Mouse (Mus musculus): ENCODE results near the gene Mrs2. TPM values are rescaled to one million over a fixed set of nuclear protein-coding genes. Genes with fewer than 3 reads are reported as not detected.
A peak's percentile ranks its signal among the peaks of the same experiment; 100 is the strongest.
"Not testable (repeated sequence)": the region's sequence is repeated elsewhere in the genome, so short reads cannot be mapped to it uniquely, and the experiment has no call there.

Gene Mrs2
- total RNA-seq, 2 experiments from 2014 or later = 8.8 to 19.8 TPM

DNA sequence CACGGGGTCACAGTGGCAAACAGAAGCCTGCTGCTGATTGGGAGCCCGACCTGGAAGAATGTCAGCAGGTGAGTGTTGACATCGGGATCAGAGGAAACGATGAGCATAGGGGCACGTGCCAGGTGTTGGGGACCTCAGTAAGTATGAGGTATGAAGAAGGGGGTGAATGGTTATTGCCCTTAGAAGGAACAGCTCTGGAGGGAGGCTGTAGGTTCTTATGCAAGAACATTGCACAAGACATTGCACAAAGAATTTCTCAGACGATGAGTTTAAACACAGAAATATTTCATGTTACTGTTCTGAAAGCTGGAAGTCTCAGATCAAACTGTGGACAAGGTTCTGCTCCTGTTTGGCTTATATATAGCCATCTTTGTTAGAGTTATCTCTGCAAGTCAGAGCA lies 39.1 kb downstream of the Mrs2 start:
- peak; percentile 81 for ATAC-seq (ENCODE audit: poor library complexity, severe bottlenecking)

DNA sequence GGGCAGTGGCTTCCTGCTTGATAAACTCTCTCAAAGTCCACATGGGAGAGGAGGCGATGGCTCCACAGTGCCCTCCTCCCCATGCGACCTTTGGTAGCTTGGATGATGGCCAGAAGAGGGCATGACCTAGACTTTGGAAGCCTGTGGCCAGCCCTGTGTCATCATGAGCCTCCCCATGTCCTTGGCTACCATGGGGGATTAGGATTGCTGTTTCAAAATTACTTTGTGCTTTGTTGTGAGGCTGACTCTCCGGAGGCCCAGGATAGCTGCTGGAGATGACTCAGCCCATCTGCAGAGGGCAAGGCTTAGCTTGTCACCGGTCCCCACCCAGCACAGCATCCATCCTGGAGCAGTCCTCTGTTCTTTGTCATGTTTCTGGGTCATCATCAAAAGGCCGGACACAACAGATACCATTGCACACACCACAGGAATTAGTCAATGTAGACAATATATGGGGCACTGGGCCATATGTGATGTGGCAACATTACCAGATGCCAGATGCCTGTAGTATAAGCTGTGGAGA lies 42.3 kb downstream of the Mrs2 start:
- no peak for ATAC-seq (ENCODE audit: poor library complexity, severe bottlenecking)

DNA sequence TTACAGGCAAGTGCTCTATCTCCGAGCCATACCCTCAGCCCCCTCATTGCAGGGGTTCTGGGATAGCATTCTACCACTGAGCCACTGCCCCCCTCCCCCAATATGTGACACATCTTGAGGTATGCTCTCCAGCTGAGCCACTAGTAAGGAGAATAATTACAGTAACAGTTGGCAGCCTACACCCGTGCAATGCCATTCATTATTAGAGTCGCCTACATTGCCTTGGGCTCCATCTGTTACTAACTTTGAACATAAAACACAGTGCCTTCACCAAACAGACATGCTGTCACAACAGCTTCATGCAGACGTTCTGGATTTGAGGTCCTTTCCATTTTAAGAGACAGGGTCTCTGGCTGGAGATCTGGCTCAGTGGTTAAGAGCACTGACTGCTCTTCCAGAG lies 43.8 kb downstream of the Mrs2 start:
- no peak for ATAC-seq (ENCODE audit: poor library complexity, severe bottlenecking)

DNA sequence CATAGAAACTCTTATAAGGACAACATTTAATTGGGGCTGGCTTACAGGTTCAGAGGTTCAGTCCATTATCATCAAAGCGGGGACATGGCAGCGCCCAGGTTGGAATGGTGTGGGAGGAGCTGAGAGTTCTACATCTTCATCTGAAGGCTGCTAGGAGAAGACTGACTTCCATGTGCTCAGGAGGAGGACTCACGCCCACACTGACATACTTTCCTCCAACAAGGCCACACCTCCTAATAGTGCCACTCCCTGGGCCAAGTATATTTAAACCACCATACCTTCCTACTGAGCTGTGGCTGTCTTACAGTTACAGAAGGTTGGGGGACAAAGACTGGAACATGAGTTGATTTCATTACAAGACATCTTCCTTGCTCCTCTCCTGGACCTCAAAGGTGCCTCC lies 48.4 kb downstream of the Mrs2 start:
- not testable (repeated sequence) for ATAC-seq (ENCODE audit: poor library complexity, severe bottlenecking)

DNA sequence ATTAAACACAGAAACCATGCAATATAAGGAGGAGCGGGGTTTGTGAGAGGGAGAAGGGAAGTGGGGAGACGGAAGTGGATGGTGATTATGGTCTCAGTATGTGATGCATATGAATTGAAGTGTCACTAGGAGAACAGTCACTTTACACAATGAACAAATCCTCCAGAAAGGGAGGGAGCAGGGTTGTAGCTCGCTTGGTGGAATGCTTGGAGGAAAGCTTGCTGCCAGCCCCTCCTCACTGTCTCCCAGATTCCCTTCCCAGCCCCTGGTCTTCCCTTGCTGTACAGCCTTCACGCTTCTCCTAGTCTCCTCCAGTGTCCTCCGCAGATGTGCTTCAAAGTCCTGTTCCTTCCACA lies 54.4 kb downstream of the Mrs2 start:
- ATAC-seq (ENCODE audit: poor library complexity, severe bottlenecking) = peak; percentile 86

DNA sequence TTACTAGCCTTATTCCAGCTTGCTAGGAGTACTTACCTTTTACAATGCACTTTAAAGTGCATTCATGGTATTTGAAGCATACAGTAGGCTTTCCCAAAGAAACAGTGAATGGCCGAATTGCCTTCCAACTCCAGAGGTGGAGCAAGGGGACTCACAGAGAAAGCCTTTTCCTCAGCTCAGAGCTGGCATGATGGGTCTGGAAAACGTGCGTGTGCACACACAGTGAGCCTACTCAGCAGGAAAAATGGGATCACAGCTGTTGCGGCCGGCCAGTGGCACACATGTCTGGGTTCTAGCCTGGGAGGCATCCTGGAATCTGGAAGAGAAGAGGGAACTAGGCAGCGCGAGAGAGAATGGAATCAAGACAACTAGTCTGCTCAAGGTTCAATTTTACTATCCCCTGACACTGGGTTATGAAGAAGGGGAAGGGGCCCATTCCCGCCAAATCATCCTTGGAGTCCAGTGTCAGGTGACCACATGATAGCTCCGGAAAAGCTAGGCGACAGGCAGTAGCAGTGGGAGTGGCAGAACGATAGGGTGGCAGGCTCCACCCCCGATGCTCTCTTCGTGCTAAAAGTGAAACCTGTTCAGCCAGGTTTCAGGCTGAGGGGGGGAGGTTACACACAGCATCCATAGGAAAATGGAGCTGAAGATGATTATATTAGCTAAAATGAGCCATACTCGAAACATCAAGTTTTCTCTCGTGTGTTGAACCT lies 54.9 kb downstream of the Mrs2 start:
- peak; percentile 67 for ATAC-seq (ENCODE audit: poor library complexity, severe bottlenecking)

DNA sequence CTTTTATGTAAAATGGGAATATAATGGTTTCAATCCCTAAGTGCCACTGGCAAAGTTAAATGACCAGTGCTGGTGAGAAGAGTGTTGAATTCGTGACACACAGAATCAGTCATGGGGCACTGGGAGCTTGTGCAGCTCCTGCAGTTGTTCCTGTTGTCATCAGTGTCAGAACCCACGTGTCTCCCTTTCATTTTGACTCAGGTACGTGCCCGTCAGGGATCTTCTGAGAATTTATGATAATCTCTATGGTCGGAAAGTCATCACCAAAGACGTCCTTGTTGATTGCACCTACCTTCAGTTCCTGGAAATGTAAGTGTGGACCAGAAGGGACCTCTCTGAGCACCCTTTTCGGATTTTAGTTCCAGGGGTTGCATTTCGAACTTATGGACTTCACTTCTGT lies 58.1 kb downstream of the Mrs2 start:
- no peak for ATAC-seq (ENCODE audit: poor library complexity, severe bottlenecking)

DNA sequence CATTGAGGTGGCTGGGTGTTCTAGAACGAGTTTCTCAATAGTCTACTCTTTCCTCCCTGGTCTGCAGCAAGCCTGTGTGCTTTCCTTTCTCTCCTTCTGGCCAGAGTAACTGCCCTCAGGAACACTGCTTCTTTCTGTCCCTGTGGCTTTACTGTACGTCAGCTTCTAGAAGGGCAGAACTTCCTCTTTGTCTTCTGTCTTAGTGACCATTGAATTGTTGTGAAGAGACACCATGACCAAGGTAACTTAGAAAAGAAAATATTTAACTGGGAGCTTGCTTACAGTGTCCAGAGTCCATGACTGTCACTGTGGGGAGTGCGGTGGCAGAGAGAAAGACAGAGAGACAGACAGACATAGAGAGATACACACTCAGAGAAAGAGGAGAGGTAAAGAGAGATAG lies 60.1 kb downstream of the Mrs2 start:
- ATAC-seq (ENCODE audit: poor library complexity, severe bottlenecking) = peak; percentile 76

DNA sequence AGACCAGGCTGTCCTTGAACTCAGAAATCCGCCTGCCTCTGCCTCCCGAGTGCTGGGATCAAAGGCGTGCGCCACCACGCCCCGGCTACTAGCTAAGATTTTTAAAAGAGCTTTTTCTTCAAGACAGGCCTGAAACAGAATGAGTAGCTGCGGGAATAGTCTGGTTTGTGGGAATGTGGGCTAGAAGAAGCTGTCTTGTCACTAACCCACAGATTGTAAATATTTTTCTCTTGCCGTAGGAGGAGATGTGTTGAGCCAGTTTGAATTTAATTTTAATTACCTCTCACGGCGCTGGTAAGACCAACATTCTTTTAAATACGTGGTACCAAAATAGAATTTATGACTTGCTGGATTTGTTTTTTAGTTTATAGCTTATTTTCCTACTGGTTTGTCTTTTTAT lies 61.5 kb downstream of the Mrs2 start:
- ATAC-seq (ENCODE audit: poor library complexity, severe bottlenecking) = no peak

DNA sequence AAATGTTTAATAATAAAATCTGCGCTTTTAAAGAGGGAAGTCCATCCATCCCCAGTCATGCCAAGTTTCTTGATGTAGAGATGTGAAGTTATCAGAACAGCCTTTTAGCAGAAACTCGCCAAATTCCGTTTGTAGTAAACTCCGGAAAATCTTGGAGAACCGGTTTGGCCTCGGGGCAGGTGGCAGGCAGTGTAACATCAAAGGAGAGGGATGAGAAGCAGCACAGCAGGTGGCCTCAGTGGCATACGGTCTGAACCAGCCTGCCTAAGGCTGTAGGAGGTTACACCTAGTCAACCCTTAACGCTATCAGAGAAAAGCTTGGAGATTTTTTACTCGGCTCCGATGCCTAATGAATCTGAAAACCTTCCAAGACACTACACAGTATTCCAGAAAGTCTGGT lies 64.7 kb downstream of the Mrs2 start:
- ATAC-seq (ENCODE audit: poor library complexity, severe bottlenecking) = no peak

DNA sequence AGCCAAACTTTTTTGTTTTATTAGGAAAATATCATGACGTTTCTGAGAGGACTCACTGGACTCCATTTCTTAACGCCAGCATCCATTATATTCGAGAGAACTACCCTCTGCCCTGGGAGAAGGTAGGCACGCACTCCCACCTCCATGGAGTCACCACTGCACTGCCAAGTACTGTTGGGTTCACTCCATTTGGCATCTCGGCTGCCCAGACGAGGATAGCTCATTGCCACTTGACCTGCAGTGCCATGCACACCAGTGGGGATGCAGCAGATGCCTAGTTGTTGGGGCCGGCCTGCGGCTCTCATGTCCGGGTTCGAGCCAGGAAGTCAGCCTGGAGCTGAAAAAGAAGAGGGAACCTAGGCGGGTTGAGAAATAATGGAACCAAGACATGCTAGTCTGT lies 65.1 kb downstream of the Mrs2 start:
- ATAC-seq (ENCODE audit: poor library complexity, severe bottlenecking) = no peak

DNA sequence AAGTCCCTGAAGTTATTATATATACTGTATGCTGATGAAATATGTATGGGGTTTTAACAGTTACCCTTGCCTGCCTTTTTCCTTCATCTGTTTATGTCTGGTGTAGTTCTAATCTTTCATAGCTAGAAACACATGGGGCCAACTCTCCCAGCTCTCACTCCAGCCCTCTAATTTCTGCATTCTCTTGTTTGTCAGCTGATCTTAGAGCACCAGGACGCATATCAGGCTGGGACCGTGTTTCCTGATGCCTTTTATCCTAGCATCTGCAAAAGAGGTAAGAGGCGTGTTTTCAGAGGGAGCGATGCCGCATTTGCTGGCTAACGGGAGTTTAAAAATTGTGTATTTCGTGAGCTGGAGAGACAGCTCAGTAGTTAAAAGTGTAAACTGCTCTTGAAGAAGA lies 67.5 kb downstream of the Mrs2 start:
- no peak for ATAC-seq (ENCODE audit: poor library complexity, severe bottlenecking)

DNA sequence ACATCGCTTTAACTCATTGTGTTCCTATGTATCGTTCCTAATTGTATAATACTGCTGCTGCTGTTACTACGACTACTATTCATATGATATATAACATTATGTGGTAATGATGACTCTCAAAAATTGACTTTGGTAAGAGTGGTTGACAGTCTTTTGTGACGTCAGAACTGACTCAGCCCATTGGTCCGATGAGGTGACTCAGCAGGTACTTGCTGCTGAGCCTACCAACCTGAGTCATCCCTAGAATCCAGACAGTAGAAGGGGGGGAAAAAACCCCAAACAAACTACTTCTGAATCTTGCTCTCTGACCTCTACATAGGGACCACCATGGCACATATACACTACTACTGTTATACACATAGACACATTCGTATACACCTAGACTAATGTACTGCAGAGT lies 71.3 kb downstream of the Mrs2 start:
- no peak for ATAC-seq (ENCODE audit: poor library complexity, severe bottlenecking)

DNA sequence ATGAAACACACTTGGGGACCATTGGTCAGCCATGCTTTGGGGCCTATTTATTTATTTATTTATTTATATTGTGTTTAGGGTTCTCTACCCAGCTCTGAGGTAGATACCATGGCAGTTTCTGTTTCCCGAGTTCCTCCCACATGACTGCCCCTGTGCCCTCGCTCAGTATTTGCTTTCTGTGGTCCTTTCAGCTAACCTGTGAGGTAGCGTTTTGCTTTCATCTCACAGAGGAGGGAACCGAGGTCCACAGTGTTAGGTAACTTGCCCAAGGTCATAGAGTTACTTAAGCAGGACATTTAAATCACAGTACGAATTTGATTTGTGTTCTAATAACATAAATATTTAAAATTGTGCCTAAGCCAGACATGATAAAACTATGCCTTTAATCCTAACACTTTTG lies 73.0 kb downstream of the Mrs2 start:
- no peak for ATAC-seq (ENCODE audit: poor library complexity, severe bottlenecking)

DNA sequence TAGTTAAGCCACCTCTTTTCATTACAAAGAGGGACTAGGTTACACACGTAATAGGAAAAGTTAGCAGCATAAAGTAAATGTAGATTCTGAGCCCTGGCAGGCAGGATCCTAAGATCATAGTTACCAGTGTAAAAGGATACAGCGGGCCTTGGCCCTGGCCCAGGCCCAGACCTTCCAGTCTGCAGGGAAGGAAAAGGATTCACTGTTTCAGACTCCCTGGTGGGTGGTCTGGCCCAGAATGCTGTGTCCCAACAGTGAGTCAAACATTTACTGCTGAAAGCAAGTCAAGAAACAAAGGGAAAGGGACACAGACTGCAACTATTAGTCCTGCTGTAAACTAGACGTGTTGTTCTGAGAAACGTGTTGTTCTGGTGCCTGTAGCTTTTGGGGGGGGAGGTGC lies 74.6 kb downstream of the Mrs2 start:
- no peak for ATAC-seq (ENCODE audit: poor library complexity, severe bottlenecking)

DNA sequence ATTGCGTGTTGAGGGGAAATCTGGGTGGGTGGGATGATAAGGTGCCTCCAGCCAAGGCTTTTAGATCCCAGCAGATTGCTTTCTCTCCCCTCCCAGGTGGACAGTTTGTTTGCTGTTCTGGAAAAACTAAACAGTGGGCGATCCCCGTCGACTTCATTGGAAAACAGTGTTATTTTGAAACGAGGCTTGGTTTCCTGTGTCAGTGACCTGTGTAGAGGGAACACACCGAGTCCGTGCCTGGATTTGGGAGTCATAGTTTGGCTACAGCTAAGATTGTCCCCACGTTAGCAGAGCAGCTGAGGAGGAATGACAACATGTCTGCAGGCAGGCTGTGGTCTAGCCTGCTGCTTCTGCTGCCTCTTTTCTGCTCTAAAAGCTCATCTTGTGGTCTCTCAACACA lies 76.9 kb downstream of the Mrs2 start:
- ATAC-seq (ENCODE audit: poor library complexity, severe bottlenecking) = no peak

DNA sequence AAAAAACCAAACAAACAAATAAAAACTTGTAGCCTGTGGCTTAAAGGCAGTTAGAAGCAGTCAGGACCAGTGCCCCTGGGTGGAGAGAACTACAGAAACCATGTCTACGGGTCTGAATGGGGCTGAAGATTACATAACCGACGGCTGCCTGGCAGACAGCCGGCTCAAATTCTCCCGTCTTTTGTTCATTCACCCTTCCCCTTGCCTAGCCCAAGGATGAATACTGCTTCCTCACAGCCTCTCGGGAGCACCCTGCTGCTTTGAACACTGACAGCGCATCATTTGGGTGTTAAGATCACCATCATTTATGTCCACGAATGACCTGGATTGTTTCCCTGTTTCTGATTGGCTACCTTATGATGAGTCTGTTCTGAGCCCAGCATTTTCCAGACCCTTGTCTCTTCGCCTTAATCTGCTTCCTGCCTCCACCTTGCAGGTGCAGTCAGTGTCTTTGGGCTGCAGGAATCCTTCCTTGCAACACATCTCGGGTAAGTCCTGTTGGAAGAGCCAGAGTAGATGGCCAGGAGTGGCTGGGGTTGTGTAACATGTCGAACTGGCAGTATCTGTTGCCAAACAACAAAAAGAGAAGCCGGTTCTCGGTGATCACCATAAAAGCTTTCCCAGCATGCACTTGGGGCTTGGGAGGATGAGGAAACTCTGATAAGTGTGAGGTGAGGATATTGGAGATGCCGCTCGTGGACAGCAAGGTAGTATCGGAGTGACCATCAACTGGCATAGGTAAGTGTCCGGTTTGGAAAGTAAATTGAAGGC lies 77.5 kb downstream of the Mrs2 start, which contains the start of gene Gpld1:
TSS of gene Gpld1 (plus strand) at position 641 of the 771 bp plus-strand sequence.
- ATAC-seq (ENCODE audit: poor library complexity, severe bottlenecking) = peak; percentile 74

DNA sequence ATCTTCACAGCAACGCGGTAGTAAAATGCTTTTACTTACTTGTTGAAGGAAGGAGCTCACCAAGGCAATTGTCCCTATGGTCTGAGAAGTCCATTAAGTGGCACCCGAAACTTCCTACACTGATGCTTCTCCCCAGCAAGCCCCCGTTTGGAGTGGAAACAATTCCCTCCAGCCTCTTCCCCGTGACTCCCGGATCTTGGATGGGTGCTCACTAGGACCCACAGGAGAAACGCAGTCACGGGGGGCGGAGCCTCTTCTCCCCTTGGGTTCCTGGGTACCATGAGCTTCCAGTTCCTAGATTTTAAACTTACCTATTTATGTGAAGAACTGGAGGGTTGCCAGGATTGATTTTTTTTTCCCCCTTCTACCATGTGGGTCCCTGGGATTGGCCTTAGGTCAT lies 80.7 kb downstream of the Mrs2 start:
- ATAC-seq (ENCODE audit: poor library complexity, severe bottlenecking) = no peak

DNA sequence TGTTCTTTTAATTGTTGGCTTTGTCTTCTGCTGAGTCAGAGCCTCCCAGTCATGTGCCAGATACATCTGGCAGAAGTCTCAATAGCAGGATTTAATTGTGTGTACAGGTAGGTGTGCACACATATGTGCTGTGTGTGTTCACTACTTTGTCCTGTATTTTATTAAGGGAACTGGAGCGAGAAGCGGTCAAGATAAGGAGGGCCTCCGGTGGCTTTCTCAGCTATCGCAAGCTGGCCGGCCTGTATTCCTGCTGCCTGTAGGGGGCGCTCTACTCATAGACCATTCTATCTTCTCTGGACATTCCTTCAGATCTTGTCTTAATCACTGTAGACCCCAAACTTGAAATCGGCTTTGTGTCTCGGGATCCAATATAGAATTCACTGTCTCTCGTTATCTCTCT lies 81.5 kb downstream of the Mrs2 start:
- peak; percentile 51; the same call in 1 of the 2 replicates for ATAC-seq (ENCODE audit: poor library complexity, severe bottlenecking)

DNA sequence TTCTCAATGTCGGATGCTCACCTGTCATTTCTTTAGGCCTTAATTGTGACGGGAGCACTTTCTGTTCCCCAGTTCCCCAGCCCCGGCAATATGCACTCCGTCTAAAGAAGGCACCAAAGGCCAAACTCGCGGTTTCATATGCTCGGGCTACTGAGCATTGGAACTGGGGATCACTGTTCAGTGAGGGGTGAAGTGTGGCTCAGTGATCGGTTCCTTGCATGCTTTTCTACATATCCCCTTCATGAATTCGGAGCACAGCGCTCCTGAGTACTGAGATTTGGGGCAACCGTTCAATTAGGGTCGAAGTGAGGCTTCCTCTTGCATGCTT lies 82.4 kb downstream of the Mrs2 start:
- ATAC-seq (ENCODE audit: poor library complexity, severe bottlenecking) = peak; percentile 41

Data from megakaryocyte, adult 5-6 weeks (primary cell).